Mouse (Mus musculus): Measurements from ENCODE around the gene Aurkb. TPM values are rescaled to one million over a fixed set of nuclear protein-coding genes. Genes with fewer than 3 reads are reported as not detected.

Gene Aurkb
- polyA plus RNA-seq, 1 experiment, result 108 TPM

- Histone ChIP-seq H3K27ac (ENCODE audit: insufficient read depth, low read length) (peak overlapping the region; percentile 48), H3K27me3 (ENCODE audit: control insufficient read depth, insufficient read depth, low read length, poor library complexity, severe bottlenecking) (no peaks in the 10 kb centered on the region), H3K36me3 (ENCODE audit: control insufficient read depth, insufficient read depth, low read length, poor library complexity, severe bottlenecking) (no peaks in the 10 kb centered on the region), H3K9me3 (replicated peaks; ENCODE audit: control insufficient read depth, insufficient read depth, low read length, poor library complexity, severe bottlenecking) (no peaks in the 10 kb centered on the region), H3K4me3 (ENCODE audit: low read depth, low read length) (no peak overlapping the region), H3K4me1 (ENCODE audit: control insufficient read depth, insufficient read depth, low read length) (peaks cover 5% of the 10 kb centered on the region), H3K9ac (ENCODE audit: low read depth, poor library complexity, severe bottlenecking) (0 out of 2 replicates have a peak overlapping the region, but pooled peaks have one; percentile 3)
- TF ChIP-seq EP300 (IDR thresholded peaks at IDR 0.05; ENCODE audit: insufficient read depth, low read depth, low read length) (no peak), CTCF (IDR thresholded peaks at IDR 0.05; ENCODE audit: low read depth, low read length) (no peak), POLR2A (IDR thresholded peaks at IDR 0.05; ENCODE audit: insufficient read depth, low read length) (no peak)
Measured at GRCm38 (mm10) chr11:69073951-69074775, 28.7 kb downstream of the Aurkb start.

GRCm38 (mm10) chr11:69074776-69075069 is 29.3 kb downstream of the Aurkb start:
- H3K4me1 ChIP-seq (ENCODE audit: control insufficient read depth, insufficient read depth, low read length), result peaks cover 5% of the 10 kb centered on the region
- no peaks in the 10 kb centered on the region for H3K27me3 ChIP-seq (ENCODE audit: control insufficient read depth, insufficient read depth, low read length, poor library complexity, severe bottlenecking)
- H3K36me3 ChIP-seq (ENCODE audit: control insufficient read depth, insufficient read depth, low read length, poor library complexity, severe bottlenecking), result no peaks in the 10 kb centered on the region
- H3K27ac ChIP-seq (ENCODE audit: insufficient read depth, low read length), result peak overlapping the region; percentile 48
- 0 out of 2 replicates have a peak overlapping the region, but pooled peaks have one; percentile 3 for H3K9ac ChIP-seq (ENCODE audit: low read depth, poor library complexity, severe bottlenecking)
- H3K4me3 ChIP-seq (ENCODE audit: low read depth, low read length), result no peak overlapping the region
- no peak for TF ChIP-seq CTCF (IDR thresholded peaks at IDR 0.05; ENCODE audit: low read depth, low read length)
- no peak for TF ChIP-seq EP300 (IDR thresholded peaks at IDR 0.05; ENCODE audit: insufficient read depth, low read depth, low read length)
- TF ChIP-seq POLR2A (IDR thresholded peaks at IDR 0.05; ENCODE audit: insufficient read depth, low read length), result no peak
- H3K9me3 ChIP-seq (replicated peaks; ENCODE audit: control insufficient read depth, insufficient read depth, low read length, poor library complexity, severe bottlenecking), result no peaks in the 10 kb centered on the region

GRCm38 (mm10) chr11:69075764-69076479 is 30.5 kb downstream of the Aurkb start:
- TF ChIP-seq POLR2A (IDR thresholded peaks at IDR 0.05; ENCODE audit: insufficient read depth, low read length), result no peak
- no peak for TF ChIP-seq EP300 (IDR thresholded peaks at IDR 0.05; ENCODE audit: insufficient read depth, low read depth, low read length)
- no peak for TF ChIP-seq CTCF (IDR thresholded peaks at IDR 0.05; ENCODE audit: low read depth, low read length)
- Histone ChIP-seq H3K27me3 (ENCODE audit: control insufficient read depth, insufficient read depth, low read length, poor library complexity, severe bottlenecking) (no peaks in the 10 kb centered on the region), H3K4me1 (ENCODE audit: control insufficient read depth, insufficient read depth, low read length) (peaks cover 5% of the 10 kb centered on the region), H3K9me3 (replicated peaks; ENCODE audit: control insufficient read depth, insufficient read depth, low read length, poor library complexity, severe bottlenecking) (no peaks in the 10 kb centered on the region), H3K4me3 (ENCODE audit: low read depth, low read length) (peak overlapping the region; percentile 71), H3K36me3 (ENCODE audit: control insufficient read depth, insufficient read depth, low read length, poor library complexity, severe bottlenecking) (no peaks in the 10 kb centered on the region), H3K9ac (ENCODE audit: low read depth, poor library complexity, severe bottlenecking) (peak overlapping the region; percentile 45), H3K27ac (ENCODE audit: insufficient read depth, low read length) (peak overlapping the region; percentile 66; the same call in 1 of the 2 replicates)

- peak overlapping the region; percentile 45; the same call in 1 of the 2 replicates for H3K9ac ChIP-seq (ENCODE audit: low read depth, poor library complexity, severe bottlenecking)
- H3K4me3 ChIP-seq (ENCODE audit: low read depth, low read length), result no peak overlapping the region
- H3K9me3 ChIP-seq (replicated peaks; ENCODE audit: control insufficient read depth, insufficient read depth, low read length, poor library complexity, severe bottlenecking), result no peaks in the 10 kb centered on the region
- no peak overlapping the region for H3K27ac ChIP-seq (ENCODE audit: insufficient read depth, low read length)
- H3K27me3 ChIP-seq (ENCODE audit: control insufficient read depth, insufficient read depth, low read length, poor library complexity, severe bottlenecking), result no peaks in the 10 kb centered on the region
- no peaks in the 10 kb centered on the region for H3K36me3 ChIP-seq (ENCODE audit: control insufficient read depth, insufficient read depth, low read length, poor library complexity, severe bottlenecking)
- H3K4me1 ChIP-seq (ENCODE audit: control insufficient read depth, insufficient read depth, low read length), result peaks cover 5% of the 10 kb centered on the region
- TF ChIP-seq CTCF (IDR thresholded peaks at IDR 0.05; ENCODE audit: low read depth, low read length), result no peak
- TF ChIP-seq EP300 (IDR thresholded peaks at IDR 0.05; ENCODE audit: insufficient read depth, low read depth, low read length), result no peak
- TF ChIP-seq POLR2A (IDR thresholded peaks at IDR 0.05; ENCODE audit: insufficient read depth, low read length), result no peak
Measured at GRCm38 (mm10) chr11:69076572-69076971, 31.1 kb downstream of the Aurkb start.

GRCm38 (mm10) chr11:69077316-69077715 is 31.9 kb downstream of the Aurkb start:
- H3K4me1 ChIP-seq (ENCODE audit: control insufficient read depth, insufficient read depth, low read length), result peaks cover 5% of the 10 kb centered on the region
- H3K27ac ChIP-seq (ENCODE audit: insufficient read depth, low read length), result no peak overlapping the region
- TF ChIP-seq EP300 (IDR thresholded peaks at IDR 0.05; ENCODE audit: insufficient read depth, low read depth, low read length) (no peak), CTCF (IDR thresholded peaks at IDR 0.05; ENCODE audit: low read depth, low read length) (no peak)
- no peak overlapping the region for H3K4me3 ChIP-seq (ENCODE audit: low read depth, low read length)
- no peaks in the 10 kb centered on the region for H3K9me3 ChIP-seq (replicated peaks; ENCODE audit: control insufficient read depth, insufficient read depth, low read length, poor library complexity, severe bottlenecking)
- no peak overlapping the region for H3K9ac ChIP-seq (ENCODE audit: low read depth, poor library complexity, severe bottlenecking)
- H3K36me3 ChIP-seq (ENCODE audit: control insufficient read depth, insufficient read depth, low read length, poor library complexity, severe bottlenecking), result no peaks in the 10 kb centered on the region
- no peaks in the 10 kb centered on the region for H3K27me3 ChIP-seq (ENCODE audit: control insufficient read depth, insufficient read depth, low read length, poor library complexity, severe bottlenecking)

- TF ChIP-seq POLR2A (IDR thresholded peaks at IDR 0.05; ENCODE audit: insufficient read depth, low read length), result no peak
- no peak for TF ChIP-seq CTCF (IDR thresholded peaks at IDR 0.05; ENCODE audit: low read depth, low read length)
- TF ChIP-seq EP300 (IDR thresholded peaks at IDR 0.05; ENCODE audit: insufficient read depth, low read depth, low read length), result no peak
- Histone ChIP-seq H3K9me3 (replicated peaks; ENCODE audit: control insufficient read depth, insufficient read depth, low read length, poor library complexity, severe bottlenecking) (no peaks in the 10 kb centered on the region), H3K36me3 (ENCODE audit: control insufficient read depth, insufficient read depth, low read length, poor library complexity, severe bottlenecking) (no peaks in the 10 kb centered on the region), H3K27ac (ENCODE audit: insufficient read depth, low read length) (no peak overlapping the region), H3K4me1 (ENCODE audit: control insufficient read depth, insufficient read depth, low read length) (peaks cover 5% of the 10 kb centered on the region), H3K4me3 (ENCODE audit: low read depth, low read length) (no peak overlapping the region), H3K27me3 (ENCODE audit: control insufficient read depth, insufficient read depth, low read length, poor library complexity, severe bottlenecking) (no peaks in the 10 kb centered on the region), H3K9ac (ENCODE audit: low read depth, poor library complexity, severe bottlenecking) (no peak overlapping the region)
Measured at GRCm38 (mm10) chr11:69078041-69078440, 32.6 kb downstream of the Aurkb start.
